Mouse (Mus musculus) embryonic fibroblast, embryonic 13.5 days (primary cell): Measurements from ENCODE around the gene Ticam1. TPM values are rescaled to one million over a fixed set of nuclear protein-coding genes. Genes with fewer than 3 reads are reported as not detected.

ENCODE experiments used
- H3K27ac ChIP-seq: 2 replicates; pipeline ENCODE4 v1.5.1; 2012; ENCODE audit warnings: low read length, control low read depth, inconsistent platforms; ENCODE audit not compliant: insufficient read depth
- H3K4me1 ChIP-seq: 2 replicates; pipeline ENCODE4 v1.6.1; 2011; ENCODE audit warnings: low read length; ENCODE audit not compliant: control insufficient read depth, insufficient read depth
- H3K4me3 ChIP-seq: 2 replicates; pipeline ENCODE4 v1.5.1; 2011; ENCODE audit warnings: mild to moderate bottlenecking, control low read depth, low read length; ENCODE audit not compliant: insufficient read depth
- CTCF ChIP-seq: IDR thresholded peaks from 2 replicates; pipeline ENCODE4 v1.5.1; 2011; ENCODE audit warnings: mild to moderate bottlenecking, control low read depth, low read length, moderate library complexity, borderline replicate concordance; ENCODE audit not compliant: insufficient read depth
- POLR2A ChIP-seq: IDR thresholded peaks from 2 replicates; pipeline ENCODE4 v1.6.1; 2011; ENCODE audit warnings: low read depth, mild to moderate bottlenecking, control low read depth, low read length, moderate library complexity
- polyA plus RNA-seq: library from polyadenylated mRNA; stranded (reverse); fragments of >200 nt; gene quantifications from 2 replicates; pipeline ENCODE4 v1.2.4, GENCODE M21; 2011; ENCODE audit warnings: low read depth; ENCODE audit not compliant: missing spikeins, insufficient read length

Gene Ticam1
- polyA plus RNA-seq, 1 experiment: 11.1 TPM

- peak within 1 kb of the TSS; percentile 75 for H3K4me3 ChIP-seq
- no peaks in the 10 kb centered on the region for H3K4me1 ChIP-seq
- H3K27ac ChIP-seq: no peak within 1 kb of the TSS
- TF ChIP-seq CTCF (no peak), POLR2A (0 out of 2 replicates have a peak, but pooled peaks have one; percentile 27)
Measured at GRCm38 (mm10) chr17:56303160-56303846, 26.7 kb upstream of the Ticam1 start, which contains the start of gene Uhrf1. Gene Uhrf1 (plus strand): TSS chr17:56303321.

- TF ChIP-seq POLR2A: no peak
- no peak for TF ChIP-seq CTCF
- no peak overlapping the region for H3K4me3 ChIP-seq
- no peaks in the 10 kb centered on the region for H3K4me1 ChIP-seq
- H3K27ac ChIP-seq: no peak overlapping the region
Measured at GRCm38 (mm10) chr17:56302363-56302996, 25.9 kb upstream of the Ticam1 start.

GRCm38 (mm10) chr17:56300186-56300585, 23.6 kb upstream of the Ticam1 start, which contains the start of gene Arrdc5:
Gene Arrdc5 (minus strand): TSS chr17:56300286.
- TF ChIP-seq POLR2A (no peak), CTCF (no peak)
- no peak within 1 kb of the TSS for H3K27ac ChIP-seq
- H3K4me3 ChIP-seq: no peak within 1 kb of the TSS
- H3K4me1 ChIP-seq: no peaks in the 10 kb centered on the region

- TF ChIP-seq POLR2A (no peak), CTCF (no peak)
- no peaks in the 10 kb centered on the region for H3K4me1 ChIP-seq
- H3K4me3 ChIP-seq: no peak overlapping the region
- no peak overlapping the region for H3K27ac ChIP-seq
Measured at GRCm38 (mm10) chr17:56298238-56298637, 21.7 kb upstream of the Ticam1 start.

DNA sequence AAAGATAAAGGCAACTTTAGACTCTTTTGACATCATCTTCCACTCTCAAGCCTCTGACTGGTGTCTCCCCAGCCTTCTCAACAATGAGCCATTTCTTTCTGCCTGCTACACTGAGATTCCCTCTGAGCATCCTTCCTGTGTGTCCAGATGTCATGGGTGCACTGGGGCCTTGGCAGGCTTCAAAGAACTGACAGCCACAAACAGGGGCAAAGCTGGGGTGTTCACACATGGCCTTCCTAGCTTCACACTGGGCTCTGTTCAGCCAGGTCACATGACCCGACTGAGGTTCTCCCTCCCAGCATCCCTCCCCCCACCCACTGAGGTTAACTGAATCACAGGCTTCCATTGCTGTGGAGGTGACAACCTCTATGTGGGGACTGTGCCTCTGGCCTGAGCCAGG, 19.6 kb upstream of the Ticam1 start:
- H3K27ac ChIP-seq: no peak overlapping the region
- H3K4me1 ChIP-seq: no peaks in the 10 kb centered on the region
- no peak overlapping the region for H3K4me3 ChIP-seq
- TF ChIP-seq CTCF (no peak), POLR2A (no peak)

DNA sequence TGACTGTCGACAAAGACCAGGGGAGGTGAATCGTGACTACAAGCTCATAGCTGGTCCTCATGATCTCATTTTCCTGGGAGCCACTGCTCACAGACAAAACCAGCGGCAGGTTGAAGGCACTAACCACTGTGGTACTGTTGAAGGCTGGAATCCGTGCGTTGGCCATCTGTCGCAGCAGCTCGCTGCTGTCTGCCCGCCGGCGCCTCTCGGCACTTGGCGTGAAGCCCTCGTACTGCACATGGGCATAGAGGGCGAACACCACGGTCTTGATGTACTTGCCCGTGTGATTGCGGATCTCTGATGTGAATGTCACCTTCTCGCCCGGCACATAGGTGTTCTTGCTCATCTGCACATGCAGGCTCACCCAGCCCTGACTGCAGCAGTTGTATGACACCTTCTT, 17.7 kb upstream of the Ticam1 start:
- TF ChIP-seq POLR2A (no peak), CTCF (no peak)
- Histone ChIP-seq H3K4me1 (no peaks in the 10 kb centered on the region), H3K4me3 (no peak overlapping the region), H3K27ac (no peak overlapping the region)

- no peak for TF ChIP-seq POLR2A
- Histone ChIP-seq H3K4me3 (no peak overlapping the region), H3K27ac (no peak overlapping the region), H3K4me1 (no peaks in the 10 kb centered on the region)
Measured at GRCm38 (mm10) chr17:56293291-56293690, 16.7 kb upstream of the Ticam1 start.

GRCm38 (mm10) chr17:56292531-56293222, 16.1 kb upstream of the Ticam1 start, which contains the start of gene Plin3:
Gene Plin3 (minus strand): TSS chr17:56292873.
- no peak within 1 kb of the TSS for H3K4me3 ChIP-seq
- 0 out of 2 replicates have a peak, but pooled peaks cover 1% of the 10 kb centered on the region for H3K4me1 ChIP-seq
- H3K27ac ChIP-seq: no peak within 1 kb of the TSS
- no peak for TF ChIP-seq CTCF
- no peak for TF ChIP-seq POLR2A

GRCm38 (mm10) chr17:56291826-56292475, 15.4 kb upstream of the Ticam1 start:
- TF ChIP-seq POLR2A (no peak), CTCF (no peak)
- Histone ChIP-seq H3K27ac (0 out of 2 replicates have a peak overlapping the region, but pooled peaks have one; percentile 79), H3K4me3 (no peak overlapping the region), H3K4me1 (0 out of 2 replicates have a peak, but pooled peaks cover 3% of the 10 kb centered on the region)
